Mouse (Mus musculus) midbrain, embryonic 12.5 days (tissue): Measurements from ENCODE around the gene Wfdc6a. TPM values are rescaled to one million over a fixed set of nuclear protein-coding genes. Genes with fewer than 3 reads are reported as not detected.

ENCODE experiments used
- ATAC-seq: fragments of 200-750 bp; cut with Nextera tagmentation; 2 replicates; pipeline ENCODE4 v1.8.0; 2017; ENCODE audit warnings: low read depth, moderate TSS enrichment, moderate library complexity; ENCODE audit not compliant: low FRiP score
- H3K27ac ChIP-seq: fragments of 300-500 bp; sonication (generic); replicated peaks from 2 replicates; pipeline ENCODE4 v1.5.1; 2016; ENCODE audit warnings: mild to moderate bottlenecking
- H3K27me3 ChIP-seq: fragments of 300-500 bp; sonication (generic); 2 replicates; pipeline ENCODE4 v1.6.1; 2016; ENCODE audit warnings: mild to moderate bottlenecking
- H3K36me3 ChIP-seq: fragments of 300-500 bp; sonication (generic); 2 replicates; pipeline ENCODE4 v1.6.1; 2016
- H3K4me1 ChIP-seq: fragments of 300-500 bp; sonication (generic); 2 replicates; pipeline ENCODE4 v1.6.1; 2016
- H3K4me2 ChIP-seq: fragments of 300-500 bp; sonication (generic); replicated peaks from 2 replicates; pipeline ENCODE4 v1.6.1; 2016; ENCODE audit warnings: mild to moderate bottlenecking, moderate library complexity
- H3K4me3 ChIP-seq: fragments of 300-500 bp; sonication (generic); 2 replicates; pipeline ENCODE4 v1.5.1; 2016; ENCODE audit warnings: mild to moderate bottlenecking
- H3K9ac ChIP-seq: fragments of 300-500 bp; sonication (generic); replicated peaks from 2 replicates; pipeline ENCODE4 v1.6.1; 2016; ENCODE audit warnings: mild to moderate bottlenecking, moderate library complexity
- H3K9me3 ChIP-seq: fragments of 300-500 bp; sonication (generic); 2 replicates; pipeline ENCODE4 v1.6.1; 2016; ENCODE audit warnings: mild to moderate bottlenecking
- WGBS: fragments of 180-500 bp; shearing (Covaris S2); methylation state at CpG from one replicate; pipeline ENCODE4 v1.1.7; 2016; 5-methylcytosine and 5-hydroxymethylcytosine counted together
- polyA plus RNA-seq: library from polyadenylated mRNA; unstranded; fragments of >200 nt; fragmentation: Nextera tagmentation; extraction: Ambion mirVana; gene quantifications from 2 replicates; pipeline ENCODE4 v1.2.1, GENCODE M21; 2016

The Wfdc6a gene
- polyA plus RNA-seq, 1 experiment from 2014 or later = not detected

- Histone ChIP-seq H3K4me3 (no peak overlapping the region), H3K9me3 (no peaks in the 10 kb centered on the region), H3K27ac (no peak overlapping the region), H3K36me3 (no peaks in the 10 kb centered on the region), H3K27me3 (0 out of 2 replicates have a peak, but pooled peaks cover 6% of the 10 kb centered on the region), H3K4me1 (peaks cover 10% of the 10 kb centered on the region), H3K9ac (no peak overlapping the region), H3K4me2 (no peak overlapping the region)
- 46% methylated on average over 4 of the region's 4 CpGs for WGBS
- no peak for ATAC-seq
Measured at GRCm38 (mm10) chr2:164549338-164549737, 35.9 kb downstream of the Wfdc6a start.

GRCm38 (mm10) chr2:164544454-164545097 lies 40.7 kb downstream of the Wfdc6a start:
- Histone ChIP-seq H3K4me2 (no peak overlapping the region), H3K4me1 (peaks cover 2% of the 10 kb centered on the region), H3K36me3 (no peaks in the 10 kb centered on the region), H3K9me3 (no peaks in the 10 kb centered on the region), H3K9ac (no peak overlapping the region), H3K4me3 (no peak overlapping the region), H3K27ac (no peak overlapping the region), H3K27me3 (no peaks in the 10 kb centered on the region)
- ATAC-seq = no peak
- WGBS = 62% methylated on average over 5 of the region's 5 CpGs

GRCm38 (mm10) chr2:164543745-164544144 lies 41.5 kb downstream of the Wfdc6a start:
- Histone ChIP-seq H3K4me2 (no peak overlapping the region), H3K36me3 (no peaks in the 10 kb centered on the region), H3K27me3 (no peaks in the 10 kb centered on the region), H3K4me3 (no peak overlapping the region), H3K27ac (no peak overlapping the region), H3K4me1 (no peaks in the 10 kb centered on the region), H3K9ac (no peak overlapping the region), H3K9me3 (no peaks in the 10 kb centered on the region)
- WGBS = 84% methylated on average over 2 of the region's 2 CpGs
- ATAC-seq = no peak

GRCm38 (mm10) chr2:164542598-164542997 lies 42.6 kb downstream of the Wfdc6a start:
- H3K36me3 ChIP-seq = no peaks in the 10 kb centered on the region

GRCm38 (mm10) chr2:164542132-164542531 lies 43.1 kb downstream of the Wfdc6a start:
- H3K9ac ChIP-seq = no peak overlapping the region
- no peak overlapping the region for H3K4me3 ChIP-seq
- no peaks in the 10 kb centered on the region for H3K36me3 ChIP-seq
- no peaks in the 10 kb centered on the region for H3K4me1 ChIP-seq
- no peak for ATAC-seq
- H3K27me3 ChIP-seq = no peaks in the 10 kb centered on the region
- H3K9me3 ChIP-seq = no peaks in the 10 kb centered on the region
- H3K4me2 ChIP-seq = no peak overlapping the region
- H3K27ac ChIP-seq = no peak overlapping the region
- WGBS = 72% methylated on average over 5 of the region's 5 CpGs

More at GRCm38 (mm10) chr2:164542598-164542997, 42.6 kb downstream of the Wfdc6a start:
- WGBS = 86% methylated on average over 7 of the region's 7 CpGs
- Histone ChIP-seq H3K4me2 (no peak overlapping the region), H3K9me3 (no peaks in the 10 kb centered on the region), H3K27me3 (no peaks in the 10 kb centered on the region), H3K9ac (no peak overlapping the region), H3K4me1 (no peaks in the 10 kb centered on the region), H3K27ac (no peak overlapping the region), H3K4me3 (no peak overlapping the region)
- no peak for ATAC-seq

GRCm38 (mm10) chr2:164540652-164541427 lies 44.4 kb downstream of the Wfdc6a start:
- ATAC-seq = no peak
- Histone ChIP-seq H3K36me3 (no peaks in the 10 kb centered on the region), H3K4me2 (no peak overlapping the region), H3K27ac (no peak overlapping the region), H3K9ac (no peak overlapping the region), H3K27me3 (no peaks in the 10 kb centered on the region), H3K4me1 (no peaks in the 10 kb centered on the region), H3K9me3 (no peaks in the 10 kb centered on the region), H3K4me3 (no peak overlapping the region)
- WGBS = 48% methylated on average over 8 of the region's 8 CpGs

- Histone ChIP-seq H3K27ac (no peak overlapping the region), H3K9me3 (no peaks in the 10 kb centered on the region), H3K27me3 (no peaks in the 10 kb centered on the region; the same call in 1 of the 2 replicates), H3K4me1 (no peaks in the 10 kb centered on the region), H3K4me3 (no peak overlapping the region), H3K9ac (no peak overlapping the region), H3K36me3 (no peaks in the 10 kb centered on the region), H3K4me2 (no peak overlapping the region)
- WGBS = 89% methylated on average over 4 of the region's 4 CpGs
- no peak for ATAC-seq
Measured at GRCm38 (mm10) chr2:164537003-164537402, 48.2 kb downstream of the Wfdc6a start.

GRCm38 (mm10) chr2:164534315-164534714 lies 50.9 kb downstream of the Wfdc6a start:
- H3K4me1 ChIP-seq = no peaks in the 10 kb centered on the region
- WGBS = 83% methylated on average over 10 of the region's 10 CpGs
- no peak for ATAC-seq
- H3K4me3 ChIP-seq = no peak overlapping the region
- no peak overlapping the region for H3K4me2 ChIP-seq
- H3K27ac ChIP-seq = no peak overlapping the region
- H3K36me3 ChIP-seq = no peaks in the 10 kb centered on the region
- H3K9ac ChIP-seq = no peak overlapping the region
- H3K9me3 ChIP-seq = no peaks in the 10 kb centered on the region
- H3K27me3 ChIP-seq = no peaks in the 10 kb centered on the region; the same call in 1 of the 2 replicates

- Histone ChIP-seq H3K27ac (no peak overlapping the region), H3K27me3 (no peaks in the 10 kb centered on the region; the same call in 1 of the 2 replicates), H3K9me3 (peaks cover 10% of the 10 kb centered on the region; the same call in 1 of the 2 replicates), H3K4me1 (no peaks in the 10 kb centered on the region), H3K4me2 (no peak overlapping the region), H3K4me3 (no peak overlapping the region), H3K36me3 (no peaks in the 10 kb centered on the region), H3K9ac (no peak overlapping the region)
- no peak for ATAC-seq
- 6% methylated on average over 3 of the region's 3 CpGs for WGBS
Measured at GRCm38 (mm10) chr2:164531169-164531568, 54.1 kb downstream of the Wfdc6a start.

Other genes with a start within 250 kb of the Wfdc6a start
- not detected in 2 replicates for gene Slpi, start 196.4 kb downstream of the Wfdc6a start, polyA plus RNA-seq
- gene Rbpjl, start 182.3 kb downstream of the Wfdc6a start, polyA plus RNA-seq = 0.15 TPM in 1 of 2 replicates, not detected in the other
- 2.8 and 13.5 TPM in 2 replicates for gene Matn4, start 180.3 kb downstream of the Wfdc6a start, polyA plus RNA-seq
- 10.5 and 11.3 TPM in 2 replicates for gene Sdc4, start 141.6 kb downstream of the Wfdc6a start, polyA plus RNA-seq
- gene Sys1, start 128.5 kb downstream of the Wfdc6a start, polyA plus RNA-seq = 68.8 and 69.6 TPM in 2 replicates
- gene Gm20458, start 124.5 kb downstream of the Wfdc6a start, polyA plus RNA-seq = 3.8 and 6.9 TPM in 2 replicates
- gene Trp53tg5, start 111.7 kb downstream of the Wfdc6a start, polyA plus RNA-seq = 0.19 TPM in 1 of 2 replicates, not detected in the other
- 4.7 and 6.0 TPM in 2 replicates for gene Dbndd2, start 99.3 kb downstream of the Wfdc6a start, polyA plus RNA-seq
- 46.2 and 48.7 TPM in 2 replicates for gene Pigt, start 87.9 kb downstream of the Wfdc6a start, polyA plus RNA-seq
- 15.3 and 16.4 TPM in 2 replicates for gene Wfdc2, start 23.0 kb downstream of the Wfdc6a start, polyA plus RNA-seq
- not detected in 2 replicates for gene Spint3, start 12.0 kb downstream of the Wfdc6a start, polyA plus RNA-seq
- gene Eppin, start 8.1 kb upstream of the Wfdc6a start, polyA plus RNA-seq = not detected in 2 replicates
- not detected in 2 replicates for gene Wfdc6b, start 28.1 kb upstream of the Wfdc6a start, polyA plus RNA-seq
- gene Wfdc8, start 28.2 kb upstream of the Wfdc6a start, polyA plus RNA-seq = not detected in 2 replicates
- gene Wfdc16, start 53.3 kb upstream of the Wfdc6a start, polyA plus RNA-seq = not detected in 2 replicates
- gene Wfdc10, start 70.6 kb upstream of the Wfdc6a start, polyA plus RNA-seq = not detected in 2 replicates
- not detected in 2 replicates for gene Wfdc9, start 71.1 kb upstream of the Wfdc6a start, polyA plus RNA-seq
- gene Wfdc11, start 88.6 kb upstream of the Wfdc6a start, polyA plus RNA-seq = not detected in 2 replicates
- not detected in 2 replicates for gene Wfdc13, start 99.7 kb upstream of the Wfdc6a start, polyA plus RNA-seq
- gene Spint4, start 113.1 kb upstream of the Wfdc6a start, polyA plus RNA-seq = not detected in 2 replicates
- gene Spint5, start 129.9 kb upstream of the Wfdc6a start, polyA plus RNA-seq = not detected in 2 replicates
- gene Wfdc3, start 160.5 kb upstream of the Wfdc6a start, polyA plus RNA-seq = 0.93 and 1.1 TPM in 2 replicates
- gene Dnttip1, start 160.5 kb upstream of the Wfdc6a start, polyA plus RNA-seq = 87.6 and 90.0 TPM in 2 replicates
- gene Ube2c, start 184.5 kb upstream of the Wfdc6a start, polyA plus RNA-seq = 438 and 455 TPM in 2 replicates
- 0.52 and 0.77 TPM in 2 replicates for gene Tnnc2, start 194.5 kb upstream of the Wfdc6a start, polyA plus RNA-seq
- 14.4 and 18.3 TPM in 2 replicates for gene Snx21, start 200.4 kb upstream of the Wfdc6a start, polyA plus RNA-seq
- 13.4 and 16.5 TPM in 2 replicates for gene Acot8, start 219.4 kb upstream of the Wfdc6a start, polyA plus RNA-seq
- 10.8 and 12.1 TPM in 2 replicates for gene Zswim3, start 219.7 kb upstream of the Wfdc6a start, polyA plus RNA-seq
- gene Zswim1, start 237.2 kb upstream of the Wfdc6a start, polyA plus RNA-seq = 23.8 and 25.0 TPM in 2 replicates
- gene Spata25, start 243.1 kb upstream of the Wfdc6a start, polyA plus RNA-seq = 0.24 TPM in 1 of 2 replicates, not detected in the other
- gene Ctsa, start 247.4 kb upstream of the Wfdc6a start, polyA plus RNA-seq = 98.8 and 101 TPM in 2 replicates
- gene Neurl2, start 248.0 kb upstream of the Wfdc6a start, polyA plus RNA-seq = 4.4 and 5.2 TPM in 2 replicates